Mouse (Mus musculus): Measurements from ENCODE around the gene C130060K24Rik.

DNA sequence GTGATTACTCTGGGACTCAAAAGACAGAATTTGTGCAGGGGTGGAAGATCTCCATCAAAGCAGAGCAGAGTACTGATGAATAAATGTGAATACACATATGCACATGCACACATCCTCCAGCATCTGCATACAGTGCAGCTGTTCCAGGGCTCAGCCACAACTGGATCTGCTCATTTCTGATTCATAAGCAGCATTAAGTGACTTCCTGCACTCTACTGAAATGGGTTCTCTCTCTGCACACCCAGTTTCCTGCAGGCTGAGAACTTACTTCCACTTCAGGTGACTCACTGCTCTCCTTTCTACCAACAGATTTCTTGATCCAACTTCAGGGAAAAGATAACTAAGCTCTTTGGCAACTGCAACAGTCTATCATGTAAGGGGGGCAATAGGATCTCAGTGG, 117.9 kb downstream of the C130060K24Rik start:
- TF ChIP-seq CTCF (IDR thresholded peaks at IDR 0.05; ENCODE audit: low read depth), result no peak
- no peak for TF ChIP-seq EP300 (IDR thresholded peaks at IDR 0.05; ENCODE audit: low read depth)

Data from liver, postnatal 0 days (tissue).